Mouse (Mus musculus) layer of hippocampus, postnatal 25 days (tissue): Measurements from ENCODE around the gene Mboat7. TPM values are rescaled to one million over a fixed set of nuclear protein-coding genes. Genes with fewer than 3 reads are reported as not detected.
A peak's percentile ranks its signal among the peaks of the same experiment; 100 is the strongest.
"Not testable (repeated sequence)": the region's sequence is repeated elsewhere in the genome, so short reads cannot be mapped to it uniquely, and the experiment has no call there.

Experiments
- DNase-seq, 2 experiments: peaks; one replicate each; pipeline ENCODE4 v3.0.0; 2022; ENCODE audit warnings: mixed read lengths in 2 of 2, low spot score in 1 of 2; ENCODE audit errors: extremely low spot score in 1 of 2
- total RNA-seq, 2 experiments: library from RNA; stranded (reverse); gene quantifications; 2 replicates each; pipeline ENCODE4 v1.2.3; 2021

Gene Mboat7
- total RNA-seq, result 100 to 1,000 TPM; 133 to 153 TPM

- DNase-seq, result peak; percentile 86 to 89
Observed at GRCm38 (mm10) chr7:3692987-3693808, at the start of gene Mboat7. Gene Mboat7 (minus strand): TSS chr7:3693523.

DNA sequence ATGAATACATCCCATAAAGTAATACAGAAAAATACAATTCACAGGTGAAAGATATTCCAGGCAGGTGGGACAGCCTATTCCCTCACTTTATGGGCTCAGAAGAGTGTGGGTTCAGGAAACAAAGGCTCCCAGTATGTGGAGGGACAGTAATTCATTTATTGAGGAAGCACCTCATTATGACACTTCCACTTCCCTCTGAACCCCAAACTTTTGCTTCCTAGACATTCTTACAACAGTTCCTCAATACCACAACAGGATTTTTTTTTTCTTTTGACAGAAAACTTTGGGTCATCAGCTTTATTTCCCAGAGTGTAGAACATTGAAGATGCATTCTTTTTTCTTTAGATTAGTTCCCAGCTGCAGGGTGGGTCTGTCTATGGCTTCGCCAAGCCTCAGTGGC is 39.4 kb upstream of the Mboat7 start:
- DNase-seq, result not testable (repeated sequence)

DNA sequence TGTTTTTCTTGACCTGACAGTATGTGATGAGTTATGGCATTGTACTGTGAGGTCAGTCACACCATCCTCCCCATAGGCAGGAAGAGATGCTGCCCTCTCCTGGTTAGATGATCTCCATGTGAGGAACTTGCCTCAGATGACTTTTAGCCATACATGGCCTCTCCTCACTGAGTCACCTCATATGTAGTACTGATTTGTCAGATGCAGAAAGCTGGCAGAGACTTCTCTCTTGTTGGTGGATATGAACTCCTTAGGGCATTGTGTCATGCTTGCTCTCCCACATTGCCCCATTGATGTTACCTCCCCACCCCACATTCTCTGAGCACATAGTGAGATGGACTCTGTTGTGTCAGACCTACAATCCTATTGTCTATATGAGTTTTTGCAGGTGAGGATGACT is 32.1 kb upstream of the Mboat7 start:
- not testable (repeated sequence) for DNase-seq

GRCm38 (mm10) chr7:3720268-3720667 is 26.9 kb upstream of the Mboat7 start, which contains the start of gene Pirb:
Gene Pirb (minus strand): TSS chr7:3720391.
- DNase-seq, result not testable (repeated sequence)

DNA sequence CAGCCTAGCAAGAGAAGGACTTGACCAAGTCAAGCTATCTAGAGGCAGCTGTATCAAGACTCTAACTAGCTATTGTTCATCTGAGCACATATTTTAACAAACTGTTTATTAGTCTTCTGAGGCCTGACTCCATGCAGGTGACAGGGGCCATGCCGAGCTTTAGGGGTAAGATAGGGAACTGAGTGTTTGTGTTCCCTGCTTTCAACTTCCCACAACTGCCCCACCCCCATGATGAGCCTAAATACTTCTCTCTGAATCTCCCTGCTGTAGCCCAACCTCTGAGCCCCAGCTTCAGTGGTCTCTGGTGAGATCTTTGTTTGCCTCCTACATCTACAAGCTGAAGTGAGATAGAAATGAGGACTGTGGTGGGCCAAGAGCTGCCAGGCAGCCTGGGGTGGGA is 21.9 kb upstream of the Mboat7 start:
- DNase-seq, result no peak

- no peak for DNase-seq
Observed at GRCm38 (mm10) chr7:3712264-3712942, 19.1 kb upstream of the Mboat7 start.

- no peak for DNase-seq
Observed at GRCm38 (mm10) chr7:3709000-3709399, 15.7 kb upstream of the Mboat7 start.

DNA sequence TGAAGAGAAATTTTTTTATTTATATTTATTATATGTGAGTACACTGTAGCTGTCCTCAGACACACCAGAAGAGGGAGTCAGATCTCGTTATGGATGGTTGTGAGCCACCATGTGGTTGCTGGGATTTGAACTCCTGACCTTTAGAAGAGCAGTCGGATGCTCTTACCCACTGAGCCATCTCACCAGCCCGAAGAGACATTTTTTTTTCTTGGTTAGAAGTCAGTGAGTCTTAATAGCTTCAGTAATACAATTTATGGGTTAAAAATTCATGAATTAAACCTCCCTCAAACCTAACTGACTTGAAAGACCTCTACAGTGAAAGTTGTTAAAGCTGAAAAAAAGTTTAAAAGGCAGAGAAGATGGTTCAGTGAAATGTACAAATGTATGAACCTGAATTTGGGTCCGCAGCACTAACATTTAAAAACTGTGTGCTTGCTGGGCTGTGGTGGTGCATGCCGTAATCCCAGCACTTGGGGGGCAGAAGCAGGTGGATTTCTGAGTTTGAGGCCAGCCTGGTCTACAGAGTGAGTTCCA is 15.2 kb upstream of the Mboat7 start:
- not testable (repeated sequence) for DNase-seq

GRCm38 (mm10) chr7:3707568-3708413 is 14.5 kb upstream of the Mboat7 start:
- no peak for DNase-seq

DNA sequence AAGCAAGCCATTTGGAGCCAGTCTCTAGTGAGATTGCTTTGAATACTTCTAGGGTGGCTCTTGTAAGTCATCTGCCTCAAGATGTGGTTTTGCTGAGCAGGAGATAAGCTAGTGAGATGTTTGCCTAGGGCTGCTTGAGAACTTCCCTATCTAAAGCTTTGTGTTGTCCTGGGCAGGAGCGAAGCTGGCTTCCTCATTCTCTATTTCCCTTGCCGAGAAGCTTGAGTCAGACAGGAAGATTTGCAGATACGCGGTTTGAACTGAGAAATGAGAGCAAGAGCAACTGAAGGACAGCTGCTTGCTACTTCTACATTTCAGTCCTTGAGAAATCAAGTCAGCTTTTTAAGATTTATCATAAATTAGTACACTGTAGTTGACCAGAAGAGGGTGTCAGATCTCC is 13.7 kb upstream of the Mboat7 start:
- DNase-seq, result no peak

- no peak for DNase-seq
Observed at GRCm38 (mm10) chr7:3706343-3706934, 13.1 kb upstream of the Mboat7 start.

- no peak for DNase-seq
Observed at GRCm38 (mm10) chr7:3705911-3706310, 12.6 kb upstream of the Mboat7 start.

DNA sequence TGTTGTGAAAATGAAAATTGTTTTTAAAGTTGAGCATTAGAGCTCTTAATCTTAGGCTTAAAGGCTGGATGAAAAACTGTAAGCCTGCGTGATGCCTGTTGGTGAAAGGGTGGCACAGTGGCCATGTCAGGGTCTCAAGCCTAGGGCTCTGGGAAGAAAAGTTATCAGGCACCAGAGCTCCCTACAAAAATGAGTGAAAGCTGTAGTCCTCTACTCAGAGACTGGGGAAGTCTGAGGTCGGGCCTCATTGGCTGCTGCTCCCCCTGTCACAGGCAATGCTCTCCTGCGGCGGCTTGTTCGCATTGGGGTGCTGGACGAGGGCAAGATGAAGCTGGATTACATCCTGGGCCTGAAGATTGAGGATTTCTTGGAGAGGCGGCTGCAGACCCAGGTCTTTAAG is 12.1 kb upstream of the Mboat7 start:
- DNase-seq, result not testable (repeated sequence)

DNA sequence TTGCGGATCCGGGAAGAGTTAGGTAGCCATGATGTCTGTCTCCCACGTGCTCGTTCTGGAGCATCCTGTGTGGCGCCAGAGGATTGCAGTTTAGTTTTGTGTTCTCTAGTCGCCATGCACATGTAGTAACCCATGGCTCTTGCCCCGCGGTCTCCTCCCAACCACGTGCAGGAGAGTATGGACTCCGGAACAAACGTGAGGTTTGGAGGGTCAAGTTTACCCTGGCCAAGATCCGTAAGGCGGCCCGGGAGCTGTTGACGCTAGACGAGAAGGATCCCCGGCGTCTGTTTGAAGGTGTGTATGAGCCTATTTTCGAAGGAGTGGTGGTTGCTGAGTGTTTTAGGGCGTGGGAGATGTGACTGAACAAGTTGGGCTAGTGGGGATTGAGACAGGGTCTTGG is 11.2 kb upstream of the Mboat7 start:
- DNase-seq, result no peak

DNA sequence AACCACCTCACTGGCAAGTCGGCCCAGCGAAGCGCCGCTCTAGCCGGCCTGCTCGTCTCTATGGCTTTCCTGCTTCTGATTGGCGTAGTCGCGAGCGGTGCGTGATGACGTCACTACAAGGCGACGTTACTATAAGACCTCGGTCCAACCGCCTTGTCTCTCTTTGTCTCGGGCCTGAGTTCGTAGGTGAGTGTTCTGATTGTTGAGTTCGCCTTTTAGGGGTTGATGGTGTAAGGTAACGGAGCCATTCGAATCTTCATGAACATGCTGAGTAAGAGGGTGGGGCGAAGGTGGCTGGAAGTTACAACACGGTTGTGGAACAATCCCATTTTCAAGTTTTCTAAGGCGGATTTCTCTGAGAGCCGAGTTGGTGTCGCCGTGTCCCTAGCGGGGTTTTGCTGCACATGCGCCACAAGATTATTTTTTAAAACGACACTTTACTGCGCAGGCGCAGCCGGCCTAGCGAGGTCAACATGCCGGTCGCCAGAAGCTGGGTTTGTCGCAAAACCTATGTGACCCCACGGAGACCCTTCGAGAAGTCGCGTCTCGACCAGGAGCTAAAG is 10.6 kb upstream of the Mboat7 start, which contains the start of gene Rps9:
Gene Rps9 (plus strand): TSS at position 115 of the 563 bp plus-strand sequence.
- DNase-seq, result peak; percentile 94 to 95

DNA sequence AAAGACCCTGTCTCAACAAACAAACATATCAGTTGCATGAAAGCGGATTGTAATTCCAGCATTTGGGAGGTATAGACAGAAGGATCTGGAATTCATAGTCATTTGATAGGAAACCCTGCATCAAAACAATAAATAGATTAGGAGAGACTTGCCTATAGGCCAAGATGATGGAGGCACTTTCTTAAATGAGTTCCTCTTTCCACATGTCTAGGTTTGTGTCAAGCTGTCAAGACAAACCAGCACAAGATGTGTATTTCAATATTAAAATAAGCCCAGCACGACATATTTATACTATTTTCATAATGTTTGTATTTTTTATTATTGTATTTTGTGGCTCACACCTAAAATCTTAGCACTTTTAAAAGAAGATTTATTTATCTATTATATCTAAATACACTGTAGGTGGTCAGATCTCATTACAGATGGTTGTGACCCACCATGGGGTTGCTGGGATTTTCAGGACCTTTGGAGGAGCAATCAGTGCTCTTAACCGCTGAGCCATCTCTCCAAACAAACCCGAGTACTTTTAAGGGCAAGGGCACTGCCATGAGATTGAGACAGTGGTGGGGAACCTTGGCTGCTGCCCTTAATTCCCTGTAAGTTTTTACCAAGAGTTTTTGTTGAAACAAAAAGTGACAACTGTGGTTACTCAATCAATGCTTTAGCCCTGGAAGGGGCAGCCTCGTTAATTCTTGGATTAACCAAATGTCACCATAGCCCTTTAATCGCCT is 10.0 kb upstream of the Mboat7 start:
- no peak for DNase-seq

GRCm38 (mm10) chr7:3698471-3698870 is 5.1 kb upstream of the Mboat7 start:
- no peak for DNase-seq

- not testable (repeated sequence) for DNase-seq
Observed at GRCm38 (mm10) chr7:3694949-3695305, 1.6 kb upstream of the Mboat7 start.
